Mouse (Mus musculus) lung, embryonic 14.5 days (tissue): ENCODE results near the gene Syt8. TPM values are rescaled to one million over a fixed set of nuclear protein-coding genes. Genes with fewer than 3 reads are reported as not detected.
A peak's percentile ranks its signal among the peaks of the same experiment; 100 is the strongest.

Experiments used
- ATAC-seq: fragments of 200-750 bp; cut with Nextera tagmentation; 2 replicates; pipeline ENCODE4 v1.8.0; 2017; ENCODE audit warnings: mild to moderate bottlenecking, moderate TSS enrichment, moderate library complexity; ENCODE audit not compliant: insufficient read depth
- DNase-seq: peaks from one replicate; pipeline ENCODE4 v3.0.0-alpha.2; 2015
- H3K27ac ChIP-seq: fragments of 300-500 bp; sonication (generic); 2 replicates; pipeline ENCODE4 v1.5.1; 2014; ENCODE audit warnings: low read depth, mild to moderate bottlenecking, moderate library complexity
- H3K27me3 ChIP-seq: fragments of 300-500 bp; sonication (generic); 2 replicates; pipeline ENCODE4 v1.6.1; 2014; ENCODE audit warnings: low read length, control low read depth; ENCODE audit not compliant: insufficient read depth
- H3K36me3 ChIP-seq: fragments of 300-500 bp; sonication (generic); 2 replicates; pipeline ENCODE4 v1.6.1; 2014; ENCODE audit warnings: control low read depth; ENCODE audit not compliant: insufficient read depth
- H3K4me1 ChIP-seq: fragments of 300-500 bp; sonication (generic); 2 replicates; pipeline ENCODE4 v1.6.1; 2014; ENCODE audit warnings: antibody characterized with exemption, control low read depth; ENCODE audit not compliant: insufficient read depth
- H3K4me2 ChIP-seq: fragments of 300-500 bp; sonication (generic); 2 replicates; pipeline ENCODE4 v1.6.1; 2014; ENCODE audit warnings: mild to moderate bottlenecking
- H3K4me3 ChIP-seq: fragments of 300-500 bp; sonication (generic); 2 replicates; pipeline ENCODE4 v1.5.1; 2014; ENCODE audit warnings: low read depth, low read length
- H3K9ac ChIP-seq: fragments of 300-500 bp; sonication (generic); 2 replicates; pipeline ENCODE4 v1.6.1; 2014
- H3K9me3 ChIP-seq: fragments of 300-500 bp; sonication (generic); 2 replicates; pipeline ENCODE4 v1.6.1; 2016; ENCODE audit warnings: low read depth, low read length, control low read depth
- CTCF ChIP-seq: IDR thresholded peaks from 2 replicates; pipeline ENCODE4 v1.5.1; 2016; ENCODE audit warnings: antibody characterized with exemption, low read depth
- WGBS: fragments of 180-500 bp; shearing (Covaris S2); extraction: QIAGEN DNeasy Blood & Tissue Kit; methylation state at CpG from one replicate; pipeline ENCODE4 v1.1.7; 2014; 5-methylcytosine and 5-hydroxymethylcytosine counted together
- polyA plus RNA-seq: library from polyadenylated mRNA; unstranded; fragments of >200 nt; fragmentation: Nextera tagmentation; extraction: Ambion mirVana; gene quantifications from 2 replicates; pipeline ENCODE4 v1.2.1, GENCODE M21; 2014

Gene Syt8
- polyA plus RNA-seq, 1 experiment from 2014 or later = not detected

- DNase-seq = no peak
- Histone ChIP-seq H3K4me2 (no peak overlapping the region), H3K9me3 (no peaks in the 10 kb centered on the region), H3K9ac (no peak overlapping the region), H3K4me1 (peaks cover 7% of the 10 kb centered on the region), H3K27me3 (no peaks in the 10 kb centered on the region), H3K27ac (no peak overlapping the region), H3K36me3 (peaks cover 2% of the 10 kb centered on the region; the same call in 1 of the 2 replicates), H3K4me3 (no peak overlapping the region)
- WGBS = 81% methylated on average over 3 of the region's 3 CpGs
- no peak for TF ChIP-seq CTCF
- ATAC-seq = no peak
Observed at GRCm38 (mm10) chr7:142389961-142390650, 44.5 kb upstream of the Syt8 start.

GRCm38 (mm10) chr7:142391108-142391507 lies 43.5 kb upstream of the Syt8 start:
- H3K27me3 ChIP-seq = no peaks in the 10 kb centered on the region
- peaks cover 7% of the 10 kb centered on the region for H3K4me1 ChIP-seq
- no peaks in the 10 kb centered on the region for H3K9me3 ChIP-seq
- ATAC-seq (no peak), DNase-seq (no peak)
- no peaks in the 10 kb centered on the region for H3K36me3 ChIP-seq
- H3K4me2 ChIP-seq = no peak overlapping the region
- no peak overlapping the region for H3K9ac ChIP-seq
- WGBS = 69% methylated on average over 3 of the region's 3 CpGs
- no peak overlapping the region for H3K4me3 ChIP-seq
- no peak for TF ChIP-seq CTCF
- no peak overlapping the region for H3K27ac ChIP-seq

- Histone ChIP-seq H3K36me3 (no peaks in the 10 kb centered on the region), H3K27me3 (no peaks in the 10 kb centered on the region), H3K4me3 (no peak overlapping the region), H3K4me1 (peaks cover 5% of the 10 kb centered on the region), H3K9ac (no peak overlapping the region), H3K9me3 (no peaks in the 10 kb centered on the region), H3K27ac (no peak overlapping the region), H3K4me2 (no peak overlapping the region)
- ATAC-seq = no peak
- no peak for TF ChIP-seq CTCF
- DNase-seq = no peak
- 60% methylated on average over 4 of the region's 4 CpGs for WGBS
Observed at GRCm38 (mm10) chr7:142391609-142392008, 43.0 kb upstream of the Syt8 start.

GRCm38 (mm10) chr7:142393191-142393590 lies 41.5 kb upstream of the Syt8 start:
- WGBS = 19% methylated on average over 4 of the region's 4 CpGs
- Histone ChIP-seq H3K4me2 (no peak overlapping the region), H3K27me3 (no peaks in the 10 kb centered on the region), H3K27ac (no peak overlapping the region), H3K4me1 (no peaks in the 10 kb centered on the region), H3K36me3 (no peaks in the 10 kb centered on the region), H3K9me3 (no peaks in the 10 kb centered on the region), H3K4me3 (no peak overlapping the region), H3K9ac (no peak overlapping the region)
- no peak for ATAC-seq
- TF ChIP-seq CTCF = no peak
- peak; percentile 15 for DNase-seq

GRCm38 (mm10) chr7:142394261-142395190 lies 40.1 kb upstream of the Syt8 start:
- Histone ChIP-seq H3K9ac (no peak overlapping the region), H3K36me3 (no peaks in the 10 kb centered on the region), H3K4me2 (no peak overlapping the region), H3K4me3 (no peak overlapping the region), H3K4me1 (no peaks in the 10 kb centered on the region), H3K27ac (no peak overlapping the region), H3K27me3 (no peaks in the 10 kb centered on the region), H3K9me3 (no peaks in the 10 kb centered on the region)
- ATAC-seq (no peak), DNase-seq (no peak)
- TF ChIP-seq CTCF = no peak
- 68% methylated on average over 6 of the region's 6 CpGs for WGBS

GRCm38 (mm10) chr7:142395472-142395871 lies 39.2 kb upstream of the Syt8 start:
- H3K27ac ChIP-seq = no peak overlapping the region
- ATAC-seq (no peak), DNase-seq (no peak)
- H3K9ac ChIP-seq = no peak overlapping the region
- no peak overlapping the region for H3K4me3 ChIP-seq
- no peaks in the 10 kb centered on the region for H3K27me3 ChIP-seq
- no peaks in the 10 kb centered on the region for H3K9me3 ChIP-seq
- no peaks in the 10 kb centered on the region for H3K4me1 ChIP-seq
- H3K4me2 ChIP-seq = no peak overlapping the region
- no peak for TF ChIP-seq CTCF
- 83% methylated on average over 4 of the region's 4 CpGs for WGBS
- H3K36me3 ChIP-seq = no peaks in the 10 kb centered on the region

- DNase-seq (no peak), ATAC-seq (no peak)
- 94% methylated on average over 1 of the region's 1 CpGs for WGBS
- Histone ChIP-seq H3K4me2 (no peak overlapping the region), H3K4me3 (no peak overlapping the region), H3K36me3 (no peaks in the 10 kb centered on the region), H3K9me3 (no peaks in the 10 kb centered on the region), H3K27me3 (no peaks in the 10 kb centered on the region), H3K4me1 (no peaks in the 10 kb centered on the region), H3K9ac (no peak overlapping the region), H3K27ac (no peak overlapping the region)
- no peak for TF ChIP-seq CTCF
Observed at GRCm38 (mm10) chr7:142396611-142397010, 38.0 kb upstream of the Syt8 start.
